In the genomic region with DNA sequence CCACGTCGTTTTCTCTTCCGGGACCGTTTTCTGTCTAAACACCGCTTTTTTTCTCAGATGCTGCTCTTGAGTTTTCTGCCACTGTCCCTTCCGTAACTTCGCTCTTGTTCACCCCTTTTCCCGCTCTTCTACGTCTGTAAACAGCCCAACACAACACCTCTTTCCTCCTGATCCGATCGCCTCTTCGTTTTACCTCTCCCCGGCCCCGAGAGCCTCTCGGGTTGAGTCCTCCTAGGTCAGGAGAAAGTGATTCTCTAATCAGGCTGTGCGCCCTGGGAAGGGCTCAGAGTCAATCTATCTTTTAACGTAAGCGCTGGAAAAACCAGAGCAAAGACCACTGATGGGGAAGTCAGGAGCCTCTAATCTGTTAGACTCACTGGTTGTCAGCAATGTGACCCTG, we compare ENCODE assay signal across 8 mouse cellular contexts. TPM values are rescaled to one million over a fixed set of nuclear protein-coding genes. Genes with fewer than 3 reads are reported as not detected.
A peak's percentile ranks its signal among the peaks of the same experiment; 100 is the strongest.
DNase-seq lines count a peak whose midpoint lies in the region; ATAC-seq lines count a peak whose summit lies in the region.

No protein-coding gene starts in this region.

- H3K36me3 ChIP-seq in embryonic facial prominence, embryonic 13.5 days: peaks cover 57% of the 10 kb centered on the region
- peaks cover 55% of the 10 kb centered on the region for H3K36me3 ChIP-seq in intestine, embryonic 14.5 days (ENCODE audit: control insufficient read depth, insufficient read depth, low read length)
- peaks cover 54% of the 10 kb centered on the region for H3K36me3 ChIP-seq in midbrain, embryonic 14.5 days (ENCODE audit: control insufficient read depth, insufficient read depth, low read length)

- H3K9ac ChIP-seq in embryonic facial prominence, embryonic 13.5 days: peak overlapping the region; percentile 97
- H3K9ac ChIP-seq in intestine, embryonic 14.5 days (ENCODE audit: low read length): peak overlapping the region; percentile 93
- peak overlapping the region; percentile 70 for H3K9ac ChIP-seq in midbrain, embryonic 14.5 days (replicated peaks; ENCODE audit: low read length)

- H3K9me3 ChIP-seq in embryonic facial prominence, embryonic 13.5 days: no peaks in the 10 kb centered on the region
- no peaks in the 10 kb centered on the region for H3K9me3 ChIP-seq in intestine, embryonic 14.5 days (ENCODE audit: control insufficient read depth, low read length)
- no peaks in the 10 kb centered on the region for H3K9me3 ChIP-seq in midbrain, embryonic 14.5 days (ENCODE audit: control insufficient read depth, low read length)

- ATAC-seq in embryonic facial prominence, embryonic 13.5 days (ENCODE audit: insufficient number of reproducible peaks, insufficient read depth, low FRiP score, low TSS enrichment, low read depth): no peak
- peak; percentile 20; the same call in 1 of the 2 replicates for ATAC-seq in intestine, embryonic 14.5 days (replicated peaks; ENCODE audit: low FRiP score, low TSS enrichment, low read depth)
- no peak for ATAC-seq in midbrain, embryonic 14.5 days (ENCODE audit: low FRiP score, low TSS enrichment)

- H3K27me3 ChIP-seq in embryonic facial prominence, embryonic 13.5 days: no peaks in the 10 kb centered on the region
- H3K27me3 ChIP-seq in intestine, embryonic 14.5 days (replicated peaks; ENCODE audit: control insufficient read depth, insufficient read depth, low read length): no peaks in the 10 kb centered on the region
- no peaks in the 10 kb centered on the region for H3K27me3 ChIP-seq in midbrain, embryonic 14.5 days (ENCODE audit: control insufficient read depth, insufficient read depth, low read length)

- peak overlapping the region; percentile 93 for H3K4me3 ChIP-seq in embryonic facial prominence, embryonic 13.5 days
- peak overlapping the region; percentile 97 for H3K4me3 ChIP-seq in intestine, embryonic 14.5 days (ENCODE audit: low read depth, low read length)
- H3K4me3 ChIP-seq in midbrain, embryonic 14.5 days (replicated peaks; ENCODE audit: low read depth, low read length): peak overlapping the region; percentile 94

- peak overlapping the region; percentile 91 for H3K27ac ChIP-seq in embryonic facial prominence, embryonic 13.5 days
- peak overlapping the region; percentile 95 for H3K27ac ChIP-seq in intestine, embryonic 14.5 days (ENCODE audit: low read depth)
- peak overlapping the region; percentile 95 for H3K27ac ChIP-seq in midbrain, embryonic 14.5 days (replicated peaks; ENCODE audit: low read depth, low read length)

- peaks cover 26% of the 10 kb centered on the region for H3K4me1 ChIP-seq in embryonic facial prominence, embryonic 13.5 days
- H3K4me1 ChIP-seq in intestine, embryonic 14.5 days (replicated peaks; ENCODE audit: control insufficient read depth, insufficient read depth, low read length): peaks cover 13% of the 10 kb centered on the region
- peaks cover 12% of the 10 kb centered on the region for H3K4me1 ChIP-seq in midbrain, embryonic 14.5 days (ENCODE audit: control insufficient read depth, insufficient read depth, low read length)

- peak; percentile 20 for DNase-seq in cerebellum, adult 8-10 months
- DNase-seq in cerebellum, postnatal 4 days (ENCODE audit: low spot score in 2 of 2): no peak
- DNase-seq in 3T3-L1 (ENCODE audit: low read depth, low spot score): peak; percentile 36
- no peak for DNase-seq in intestine, embryonic 14.5 days (ENCODE audit: low spot score)
- peak; percentile 4 for DNase-seq in midbrain, embryonic 14.5 days
- no peak for DNase-seq in right cerebral cortex, postnatal 10 days (ENCODE audit: low spot score in 2 of 2)
- no peak for DNase-seq in urinary bladder, postnatal 25 days (ENCODE audit: low spot score)

- under 1% methylated on average over 18 of the region's 18 CpGs for WGBS in embryonic facial prominence, embryonic 13.5 days
- under 1% methylated on average over 18 of the region's 18 CpGs for WGBS in intestine, embryonic 14.5 days
- under 1% methylated on average over 18 of the region's 18 CpGs for WGBS in midbrain, embryonic 14.5 days

- H3K4me2 ChIP-seq in embryonic facial prominence, embryonic 13.5 days: peak overlapping the region; percentile 82
- H3K4me2 ChIP-seq in intestine, embryonic 14.5 days (ENCODE audit: low read length): peak overlapping the region; percentile 95
- H3K4me2 ChIP-seq in midbrain, embryonic 14.5 days (ENCODE audit: low read length): peak overlapping the region; percentile 71

RNA-seq across cellular contexts. Expression of gene Bud31, which starts 0.4 kb away (rescaled TPM):
- polyA plus RNA-seq in embryonic facial prominence, embryonic 13.5 days (2015; fragmentation: Nextera tagmentation; extraction: Ambion mirVana): 201 and 225 TPM in 2 replicates
- polyA plus RNA-seq in intestine, embryonic 14.5 days (2014; fragmentation: Nextera tagmentation; extraction: Ambion mirVana): 187 and 188 TPM in 2 replicates
- 196 and 205 TPM in 2 replicates for polyA plus RNA-seq in midbrain, embryonic 14.5 days (2014; fragmentation: Nextera tagmentation; extraction: Ambion mirVana)

RNA-seq across cellular contexts. Expression of gene Pdap1, which starts 0.6 kb away (rescaled TPM):
- polyA plus RNA-seq in embryonic facial prominence, embryonic 13.5 days (2015; fragmentation: Nextera tagmentation; extraction: Ambion mirVana): 128 and 146 TPM in 2 replicates
- polyA plus RNA-seq in intestine, embryonic 14.5 days (2014; fragmentation: Nextera tagmentation; extraction: Ambion mirVana): 85.9 and 98.7 TPM in 2 replicates
- 101 and 121 TPM in 2 replicates for polyA plus RNA-seq in midbrain, embryonic 14.5 days (2014; fragmentation: Nextera tagmentation; extraction: Ambion mirVana)

RNA-seq across cellular contexts. Expression of gene Ptcd1, which starts 26.3 kb away (rescaled TPM):
- polyA plus RNA-seq in embryonic facial prominence, embryonic 13.5 days (2015; fragmentation: Nextera tagmentation; extraction: Ambion mirVana): 19.4 and 20.9 TPM in 2 replicates
- polyA plus RNA-seq in intestine, embryonic 14.5 days (2014; fragmentation: Nextera tagmentation; extraction: Ambion mirVana): 12.6 and 13.1 TPM in 2 replicates
- polyA plus RNA-seq in midbrain, embryonic 14.5 days (2014; fragmentation: Nextera tagmentation; extraction: Ambion mirVana): 20.2 and 22.3 TPM in 2 replicates

RNA-seq across cellular contexts. Expression of gene Cpsf4, which starts 26.4 kb away (rescaled TPM):
- 52.1 and 58.7 TPM in 2 replicates for polyA plus RNA-seq in embryonic facial prominence, embryonic 13.5 days (2015; fragmentation: Nextera tagmentation; extraction: Ambion mirVana)
- 29.6 and 32.0 TPM in 2 replicates for polyA plus RNA-seq in intestine, embryonic 14.5 days (2014; fragmentation: Nextera tagmentation; extraction: Ambion mirVana)
- 29.1 and 35.1 TPM in 2 replicates for polyA plus RNA-seq in midbrain, embryonic 14.5 days (2014; fragmentation: Nextera tagmentation; extraction: Ambion mirVana)

RNA-seq across cellular contexts. Expression of gene Arpc1b, which starts 26.6 kb away (rescaled TPM):
- polyA plus RNA-seq in embryonic facial prominence, embryonic 13.5 days (2015; fragmentation: Nextera tagmentation; extraction: Ambion mirVana): 177 and 178 TPM in 2 replicates
- polyA plus RNA-seq in intestine, embryonic 14.5 days (2014; fragmentation: Nextera tagmentation; extraction: Ambion mirVana): 281 and 305 TPM in 2 replicates
- 23.9 and 39.4 TPM in 2 replicates for polyA plus RNA-seq in midbrain, embryonic 14.5 days (2014; fragmentation: Nextera tagmentation; extraction: Ambion mirVana)

Comparison
In these comparisons a context has a peak if more than half of its experiments do, and no peak if none do; other contexts are left out.
1. DNase-seq: peak in cerebellum, adult 8-10 months (single experiment), 3T3-L1 (single experiment) and midbrain, embryonic 14.5 days (single experiment); none in cerebellum, postnatal 4 days (0 of 2), intestine, embryonic 14.5 days (single experiment), right cerebral cortex, postnatal 10 days (0 of 2) and urinary bladder, postnatal 25 days (single experiment).
2. Peak in every context shown above with its lines, with median percentiles within 50 percentile points of each other: H3K27ac ChIP-seq, H3K4me2 ChIP-seq, H3K4me3 ChIP-seq and H3K9ac ChIP-seq.